Mouse (Mus musculus): ENCODE data around the gene Tmem151a. TPM values are rescaled to one million over a fixed set of nuclear protein-coding genes. Genes with fewer than 3 reads are reported as not detected.

The Tmem151a gene
- total and polyA plus RNA-seq, 3 experiments = 1.2 to 4.8 (median 2.9) TPM

DNA sequence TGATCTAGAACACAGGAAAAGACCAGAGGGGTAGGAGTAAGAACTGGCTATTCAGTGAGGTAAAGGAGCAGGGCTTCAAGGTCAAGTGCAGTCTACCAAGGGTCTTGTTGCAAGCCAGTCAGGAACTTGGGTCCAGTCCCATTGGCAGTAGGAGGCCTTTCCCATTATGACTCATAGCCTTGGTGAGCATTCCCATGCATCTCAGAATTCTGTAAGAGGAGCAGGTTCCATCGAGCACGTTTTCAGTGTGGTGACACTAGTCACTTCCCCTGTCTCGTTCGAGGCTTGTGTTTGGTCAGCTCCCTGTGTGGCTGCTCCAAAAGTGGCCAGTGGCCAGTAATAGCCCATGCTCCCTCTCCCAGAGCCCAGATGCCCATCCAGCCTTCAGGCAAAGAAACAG lies 39.8 kb downstream of the Tmem151a start:
- no peak for DNase-seq

DNA sequence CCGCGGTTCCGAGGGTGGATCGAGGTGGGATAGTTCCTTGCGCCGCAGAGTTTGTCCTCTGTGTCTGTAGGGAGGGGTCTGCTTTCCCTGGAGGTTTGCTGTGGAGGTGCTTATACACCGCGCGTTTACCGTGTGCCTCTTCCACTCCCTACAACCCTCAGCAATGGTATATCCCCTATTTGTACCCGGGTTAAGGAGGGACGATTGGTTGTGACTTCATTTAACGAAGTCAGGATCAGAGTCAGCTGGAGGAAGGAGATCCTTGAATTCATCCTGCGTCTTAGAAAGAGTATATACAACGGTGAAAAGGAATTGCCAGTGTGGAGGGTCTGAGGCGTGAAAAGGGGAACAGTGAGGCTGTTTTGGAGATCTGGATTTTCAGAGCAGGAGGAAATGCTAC lies 43.7 kb downstream of the Tmem151a start:
- no peak for DNase-seq

DNA sequence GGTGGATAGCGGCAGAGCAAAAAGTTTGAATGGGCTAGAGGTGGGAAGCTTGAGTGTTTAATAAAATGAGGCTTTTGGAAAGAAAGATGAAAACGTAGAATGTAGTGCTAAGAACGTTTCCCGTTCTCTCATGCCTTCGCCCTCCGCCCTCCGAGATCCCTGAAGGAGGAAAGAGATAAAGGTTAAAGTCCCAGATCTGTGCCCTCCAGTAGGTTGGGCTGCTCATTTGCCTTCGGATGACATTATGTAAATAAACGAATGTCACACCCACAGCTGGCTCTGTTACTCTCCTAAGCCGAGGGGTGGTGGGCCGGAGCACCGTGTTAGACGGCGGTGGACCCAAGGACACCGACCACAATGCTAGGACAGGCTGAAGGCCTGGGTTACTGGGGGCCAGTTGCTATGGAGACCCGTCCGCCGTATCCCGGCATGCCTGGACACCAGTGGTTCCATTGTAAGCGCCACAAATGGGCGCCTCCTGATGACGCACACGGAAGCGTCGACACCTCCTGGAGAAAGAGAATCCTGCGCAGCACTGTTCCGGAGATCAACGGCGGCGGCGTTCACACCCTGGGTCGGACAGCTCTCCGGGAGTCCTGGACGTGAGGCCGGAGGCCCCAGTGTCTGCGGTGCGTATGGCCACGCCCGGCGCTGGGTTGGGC lies 44.3 kb downstream of the Tmem151a start, which contains the start of gene Brms1:
Gene Brms1, plus strand, starts transcription at position 493 of the 662 bp plus-strand sequence.
- peak; percentile 94 for DNase-seq

DNA sequence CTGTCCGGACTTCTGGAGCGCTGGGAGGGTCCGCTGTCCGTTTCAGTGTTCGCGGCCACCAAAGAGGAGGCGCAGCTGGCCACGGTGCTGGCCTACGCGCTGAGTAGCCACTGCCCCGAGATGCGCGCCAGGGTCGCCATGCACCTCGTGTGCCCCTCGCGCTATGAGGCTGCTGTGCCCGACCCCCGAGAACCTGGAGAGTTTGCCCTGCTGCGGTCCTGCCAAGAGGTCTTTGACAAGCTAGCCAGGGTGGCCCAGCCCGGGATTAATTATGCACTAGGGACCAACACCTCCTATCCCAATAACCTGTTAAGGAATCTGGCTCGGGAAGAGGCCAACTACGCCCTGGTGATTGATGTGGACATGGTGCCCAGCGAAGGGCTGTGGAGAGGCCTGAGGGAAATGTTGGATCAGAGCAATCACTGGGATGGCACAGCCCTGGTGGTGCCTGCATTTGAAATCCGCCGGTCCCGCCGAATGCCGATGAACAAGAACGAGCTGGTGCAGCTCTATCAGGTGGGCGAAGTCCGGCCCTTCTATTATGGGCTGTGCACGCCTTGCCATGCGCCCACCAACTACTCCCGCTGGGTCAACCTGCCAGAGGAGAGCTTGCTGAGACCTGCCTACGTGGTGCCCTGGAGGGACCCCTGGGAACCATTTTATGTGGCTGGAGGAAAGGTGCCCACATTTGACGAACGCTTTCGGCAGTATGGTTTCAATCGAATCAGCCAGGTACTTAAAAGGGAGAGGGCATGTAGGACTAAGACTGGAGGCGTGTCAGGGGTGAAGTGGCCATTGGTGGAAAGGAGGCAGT lies 45.8 kb downstream of the Tmem151a start:
- no peak for DNase-seq

DNA sequence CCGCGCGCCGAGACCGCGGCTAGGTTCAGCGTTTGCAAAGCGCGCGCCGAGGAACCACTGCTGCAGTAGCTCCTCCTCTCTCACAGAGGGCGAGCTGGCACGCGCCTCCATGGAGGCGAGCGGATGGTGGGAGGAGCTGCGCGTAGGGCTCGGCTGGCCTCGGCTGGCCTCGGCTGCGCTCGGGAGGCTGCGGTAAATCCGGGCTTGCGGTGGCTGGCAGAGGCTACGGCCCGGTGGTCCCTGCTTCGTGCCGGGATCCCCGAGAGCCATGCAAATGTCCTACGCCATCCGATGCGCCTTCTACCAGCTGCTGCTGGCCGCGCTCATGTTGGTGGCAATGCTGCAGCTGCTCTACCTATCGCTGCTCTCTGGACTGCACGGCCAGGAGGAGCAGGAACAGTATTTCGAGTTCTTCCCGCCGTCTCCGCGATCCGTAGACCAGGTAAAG lies 46.6 kb downstream of the Tmem151a start, which contains the start of the genes B4gat1 and AC124502.3:
Gene B4gat1, plus strand, starts transcription at position 118 of the 448 bp plus-strand sequence.
Gene AC124502.3, plus strand, starts transcription at position 183 of the 448 bp plus-strand sequence.
- peak; percentile 93 for DNase-seq

DNA sequence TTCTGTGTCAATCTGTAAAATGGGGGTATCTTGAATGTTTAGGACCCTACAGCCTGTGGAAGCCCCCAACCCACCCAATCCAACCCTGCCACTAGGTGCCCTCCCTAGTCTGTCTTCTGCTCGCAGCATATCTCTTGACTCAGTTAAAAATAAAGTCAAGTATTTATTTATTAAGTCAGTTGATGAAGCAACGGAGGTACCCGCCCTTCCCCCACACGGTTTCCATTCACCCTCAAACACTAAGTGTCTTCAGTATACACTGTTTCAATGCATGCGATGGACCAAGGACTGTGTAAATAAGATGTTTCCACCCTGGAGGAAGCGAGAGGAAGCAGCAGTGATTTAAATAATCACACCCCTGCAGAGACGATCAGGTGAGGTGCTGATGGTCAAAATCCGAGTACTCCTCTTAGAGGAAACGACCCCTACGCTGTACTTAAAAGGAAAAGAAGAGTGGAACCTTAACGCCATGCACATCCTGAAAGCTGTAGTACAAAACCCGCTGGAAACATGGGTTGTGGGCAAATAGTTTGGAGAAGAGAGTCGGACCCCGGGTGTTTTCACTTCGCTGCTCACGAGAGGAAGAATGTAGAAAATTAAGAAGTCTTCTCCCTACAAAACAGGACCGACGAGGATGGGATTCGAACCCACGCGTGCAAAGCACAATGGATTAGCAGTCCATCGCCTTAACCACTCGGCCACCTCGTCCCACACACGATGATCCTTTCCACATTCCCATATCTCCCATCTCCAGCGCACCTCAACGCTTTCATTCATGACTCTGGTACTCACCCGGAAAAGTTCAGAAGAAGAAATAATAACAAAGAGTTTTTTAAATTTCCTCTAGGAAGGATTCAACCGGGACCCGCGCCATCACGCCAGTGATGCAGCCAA lies 47.4 kb downstream of the Tmem151a start:
- DNase-seq = peak; percentile 82

DNA sequence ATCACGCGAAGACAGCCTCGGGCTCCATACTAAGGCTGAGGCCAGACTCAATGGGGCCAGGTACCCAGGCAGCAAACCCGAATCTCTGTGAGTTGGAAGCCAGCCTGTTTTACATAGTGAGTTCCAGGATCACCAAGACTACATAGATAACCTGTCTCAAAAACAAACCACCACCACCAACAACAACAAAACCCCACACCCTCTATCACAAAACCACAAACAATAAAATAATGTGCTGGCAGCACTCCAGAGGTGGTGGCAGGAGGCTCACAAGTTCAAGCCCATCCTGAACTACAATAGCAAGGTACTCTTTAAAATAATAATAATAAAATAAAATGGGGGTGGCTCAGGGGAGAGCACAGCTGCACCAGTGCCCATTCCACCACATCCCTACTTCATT lies 48.8 kb downstream of the Tmem151a start:
- DNase-seq = no peak

DNA sequence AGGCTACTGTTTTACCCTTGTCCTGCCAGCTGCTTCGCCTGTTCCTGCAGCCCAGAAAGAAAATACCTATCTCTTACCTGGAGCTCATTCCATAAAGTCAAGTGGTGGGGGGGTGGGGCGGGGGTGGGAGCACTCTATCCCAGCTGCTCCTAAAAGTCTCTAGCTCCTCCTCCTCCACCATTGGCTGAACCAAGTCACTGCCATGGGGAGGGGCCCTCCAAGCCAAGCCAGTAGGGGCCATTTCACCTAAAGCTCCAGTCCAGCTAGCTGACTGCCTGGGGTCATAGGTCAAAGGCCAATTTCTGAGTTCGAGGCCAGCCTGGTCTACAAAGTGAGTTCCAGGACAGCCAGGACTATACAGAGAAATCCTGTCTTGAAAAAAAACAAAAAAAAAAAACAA lies 52.6 kb downstream of the Tmem151a start:
- DNase-seq = no peak

DNA sequence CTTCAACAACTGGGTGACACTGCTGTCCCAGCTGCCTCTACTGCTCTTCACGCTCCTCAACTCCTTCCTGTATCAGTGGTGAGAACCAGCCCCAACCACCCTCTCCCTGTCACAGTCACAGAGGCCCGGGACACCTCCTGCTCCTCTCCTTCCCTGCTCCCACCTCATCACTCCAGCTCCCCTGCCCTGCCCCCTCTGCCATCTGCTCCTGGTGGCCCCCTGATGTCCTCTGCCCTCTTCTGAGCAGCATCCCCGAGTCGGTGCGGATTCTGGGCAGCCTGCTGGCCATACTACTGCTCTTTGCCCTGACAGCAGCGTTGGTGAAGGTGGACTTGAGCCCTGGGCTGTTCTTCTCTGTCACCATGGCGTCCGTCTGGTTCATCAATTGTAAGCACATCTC lies 59.2 kb downstream of the Tmem151a start:
- no peak for DNase-seq

DNA sequence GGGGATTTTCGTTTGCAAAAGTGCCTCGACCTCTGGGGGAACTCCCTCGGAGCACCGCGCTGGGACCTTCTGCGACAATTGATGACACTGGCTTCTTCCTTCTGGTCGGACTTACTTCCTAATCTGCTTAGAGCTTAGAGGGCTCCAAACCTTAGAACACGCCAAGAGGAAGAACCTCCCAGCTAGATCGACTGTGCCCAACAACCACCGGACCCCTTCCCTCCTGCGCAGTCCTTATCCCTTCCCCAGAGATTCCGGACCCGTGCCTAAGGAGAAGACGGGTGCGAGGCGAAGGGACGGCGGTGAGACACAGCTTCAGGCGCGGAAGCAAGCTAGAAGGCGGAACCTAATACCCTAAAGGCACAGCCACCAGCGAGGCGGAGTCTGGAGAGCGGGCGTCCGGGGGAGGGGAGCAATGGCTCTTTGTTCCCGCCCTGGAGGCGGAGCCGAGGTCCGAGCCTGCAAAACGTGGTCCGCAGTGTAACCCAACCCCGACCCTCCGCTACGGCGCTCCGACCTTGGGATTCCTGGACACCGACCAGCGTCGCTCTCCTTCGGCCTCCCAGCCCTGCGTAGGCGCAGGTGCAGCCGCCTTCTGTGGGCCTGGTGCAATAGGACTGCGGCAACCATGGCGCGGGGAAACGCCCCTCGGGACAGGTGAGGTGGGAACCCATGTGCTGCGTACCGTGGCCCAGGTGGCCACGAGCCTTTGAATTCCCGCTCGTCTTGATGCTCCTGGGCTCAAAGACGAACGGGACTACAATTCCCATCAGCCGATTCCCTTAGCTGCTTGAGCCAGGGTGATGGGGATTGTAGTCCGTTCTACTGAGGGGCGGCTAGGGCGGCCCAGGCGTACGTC lies 61.5 kb downstream of the Tmem151a start, which contains the start of gene Slc29a2:
Gene Slc29a2, plus strand, starts transcription at position 240 of the 859 bp plus-strand sequence.
- DNase-seq = peak; percentile 97

DNA sequence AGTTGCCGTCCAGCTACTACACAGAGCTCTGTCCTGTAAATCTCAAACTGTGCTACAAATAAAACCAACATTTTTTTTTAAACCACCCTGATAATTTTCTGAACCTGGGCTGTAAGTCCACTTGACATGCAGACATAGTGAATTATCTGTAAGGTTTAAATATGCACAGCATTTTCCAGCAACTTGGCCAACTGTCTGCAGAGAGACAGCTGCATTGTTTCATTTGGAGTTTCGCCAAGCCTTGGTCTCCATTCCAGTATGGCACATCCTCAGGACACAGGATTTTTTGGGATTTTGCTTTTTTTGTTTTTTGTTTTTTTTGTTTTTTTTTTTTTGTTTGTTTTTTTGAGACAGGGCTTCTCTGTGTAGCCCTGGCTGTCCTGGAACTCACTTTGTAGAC lies 63.9 kb downstream of the Tmem151a start:
- no peak for DNase-seq

Other genes with a start within 250 kb of the Tmem151a start
- gene Ccs, start 246.2 kb downstream of the Tmem151a start, total RNA-seq (2021) = 100 to 1,000 TPM in 1 of 2 experiments, 10 to 100 TPM in 1; 63.8 to 107 TPM
- gene Ccs, start 246.2 kb downstream of the Tmem151a start, polyA plus RNA-seq (2012; rRNA removed) = 79.1 and 102 TPM in 2 replicates
- gene Ccdc87, start 246.2 kb downstream of the Tmem151a start, total RNA-seq (2021) = under 1 TPM; 0.17 to 0.20 TPM
- gene Ccdc87, start 246.2 kb downstream of the Tmem151a start, polyA plus RNA-seq (2012; rRNA removed) = 0.09 TPM in 1 of 2 replicates, not detected in the other
- 100 to 1,000 TPM; 214 to 421 TPM for gene Ctsf, start 230.4 kb downstream of the Tmem151a start, total RNA-seq (2021)
- 1,208 and 1,259 TPM in 2 replicates for gene Ctsf, start 230.4 kb downstream of the Tmem151a start, polyA plus RNA-seq (2012; rRNA removed)
- 1 to 10 TPM in 1 of 2 experiments, under 1 TPM in 1; 0.43 to 1.0 TPM for gene Actn3, start 207.6 kb downstream of the Tmem151a start, total RNA-seq (2021)
- 0.16 and 0.47 TPM in 2 replicates for gene Actn3, start 207.6 kb downstream of the Tmem151a start, polyA plus RNA-seq (2012; rRNA removed)
- gene Zdhhc24, start 206.9 kb downstream of the Tmem151a start, total RNA-seq (2021) = 10 to 100 TPM; 16.7 to 21.8 TPM
- 78.3 and 80.4 TPM in 2 replicates for gene Zdhhc24, start 206.9 kb downstream of the Tmem151a start, polyA plus RNA-seq (2012; rRNA removed)
- gene Bbs1, start 178.9 kb downstream of the Tmem151a start, total RNA-seq (2021) = 10 to 100 TPM in 1 of 2 experiments, 1 to 10 TPM in 1; 5.9 to 13.9 TPM
- gene Bbs1, start 178.9 kb downstream of the Tmem151a start, polyA plus RNA-seq (2012; rRNA removed) = 6.1 and 6.2 TPM in 2 replicates
- 100 to 1,000 TPM in 1 of 2 experiments, 10 to 100 TPM in 1; 93.0 to 104 TPM for gene Dpp3, start 157.2 kb downstream of the Tmem151a start, total RNA-seq (2021)
- 259 and 313 TPM in 2 replicates for gene Dpp3, start 157.2 kb downstream of the Tmem151a start, polyA plus RNA-seq (2012; rRNA removed)
- gene Peli3, start 142.4 kb downstream of the Tmem151a start, total RNA-seq (2021) = 10 to 100 TPM in 1 of 2 experiments, 1 to 10 TPM in 1; 8.9 to 11.8 TPM
- 15.4 and 16.5 TPM in 2 replicates for gene Peli3, start 142.4 kb downstream of the Tmem151a start, polyA plus RNA-seq (2012; rRNA removed)
- gene Mrpl11, start 123.4 kb downstream of the Tmem151a start, total RNA-seq (2021) = 10 to 100 TPM; 43.1 to 60.6 TPM
- gene Mrpl11, start 123.4 kb downstream of the Tmem151a start, polyA plus RNA-seq (2012; rRNA removed) = 16.3 and 19.7 TPM in 2 replicates
- under 1 TPM; 0.43 to 0.55 TPM for gene Npas4, start 95.2 kb downstream of the Tmem151a start, total RNA-seq (2021)
- gene Npas4, start 95.2 kb downstream of the Tmem151a start, polyA plus RNA-seq (2012; rRNA removed) = 1.1 and 1.3 TPM in 2 replicates
- gene Slc29a2, start 61.7 kb downstream of the Tmem151a start, total RNA-seq (2021) = 1 to 10 TPM; 4.3 to 6.9 TPM
- 12.6 and 13.4 TPM in 2 replicates for gene Slc29a2, start 61.7 kb downstream of the Tmem151a start, polyA plus RNA-seq (2012; rRNA removed)
- 10 to 100 TPM; 27.8 to 44.9 TPM for gene B4gat1, start 46.7 kb downstream of the Tmem151a start, total RNA-seq (2021)
- 49.9 and 51.8 TPM in 2 replicates for gene B4gat1, start 46.7 kb downstream of the Tmem151a start, polyA plus RNA-seq (2012; rRNA removed)
- 1 to 10 TPM; 1.6 to 2.6 TPM for gene AC124502.3, start 46.6 kb downstream of the Tmem151a start, total RNA-seq (2021)
- 0.55 and 0.89 TPM in 2 replicates for gene AC124502.3, start 46.6 kb downstream of the Tmem151a start, polyA plus RNA-seq (2012; rRNA removed)
- 10 to 100 TPM; 28.5 to 28.8 TPM for gene Brms1, start 44.2 kb downstream of the Tmem151a start, total RNA-seq (2021)
- 30.3 and 36.2 TPM in 2 replicates for gene Brms1, start 44.2 kb downstream of the Tmem151a start, polyA plus RNA-seq (2012; rRNA removed)
- gene Rin1, start 35.0 kb downstream of the Tmem151a start, total RNA-seq (2021) = 1 to 10 TPM; 3.1 to 9.6 TPM
- 8.8 and 11.6 TPM in 2 replicates for gene Rin1, start 35.0 kb downstream of the Tmem151a start, polyA plus RNA-seq (2012; rRNA removed)
- 10 to 100 TPM; 10.4 to 19.8 TPM for gene Cd248, start 17.5 kb downstream of the Tmem151a start, total RNA-seq (2021)
- 23.4 and 24.1 TPM in 2 replicates for gene Cd248, start 17.5 kb downstream of the Tmem151a start, polyA plus RNA-seq (2012; rRNA removed)
- gene Yif1a, start 3.0 kb upstream of the Tmem151a start, total RNA-seq (2021) = 10 to 100 TPM; 69.5 to 82.3 TPM
- gene Yif1a, start 3.0 kb upstream of the Tmem151a start, polyA plus RNA-seq (2012; rRNA removed) = 135 and 147 TPM in 2 replicates
- gene Cnih2, start 13.0 kb upstream of the Tmem151a start, total RNA-seq (2021) = 1 to 10 TPM; 1.2 to 2.4 TPM
- 7.1 and 13.2 TPM in 2 replicates for gene Cnih2, start 13.0 kb upstream of the Tmem151a start, polyA plus RNA-seq (2012; rRNA removed)
- gene Rab1b, start 21.5 kb upstream of the Tmem151a start, total RNA-seq (2021) = 100 to 1,000 TPM; 166 to 194 TPM
- gene Rab1b, start 21.5 kb upstream of the Tmem151a start, polyA plus RNA-seq (2012; rRNA removed) = 335 and 337 TPM in 2 replicates
- gene Klc2, start 33.0 kb upstream of the Tmem151a start, total RNA-seq (2021) = 10 to 100 TPM; 44.2 to 48.1 TPM
- 95.3 and 101 TPM in 2 replicates for gene Klc2, start 33.0 kb upstream of the Tmem151a start, polyA plus RNA-seq (2012; rRNA removed)
- 10 to 100 TPM; 18.4 to 18.9 TPM for gene Pacs1, start 187.6 kb upstream of the Tmem151a start, total RNA-seq (2021)
- 34.1 and 39.9 TPM in 2 replicates for gene Pacs1, start 187.6 kb upstream of the Tmem151a start, polyA plus RNA-seq (2012; rRNA removed)
- 100 to 1,000 TPM; 165 to 171 TPM for gene Sf3b2, start 209.9 kb upstream of the Tmem151a start, total RNA-seq (2021)
- 161 and 235 TPM in 2 replicates for gene Sf3b2, start 209.9 kb upstream of the Tmem151a start, polyA plus RNA-seq (2012; rRNA removed)
- gene Gal3st3, start 212.8 kb upstream of the Tmem151a start, total RNA-seq (2021) = under 1 TPM; 0.12 to 0.21 TPM
- 0.27 and 0.73 TPM in 2 replicates for gene Gal3st3, start 212.8 kb upstream of the Tmem151a start, polyA plus RNA-seq (2012; rRNA removed)